Mouse (Mus musculus): Measurements from ENCODE around the gene Tanc2.

GRCm38 (mm10) chr11:105952911-105953386 is 363.2 kb downstream of the Tanc2 start, which contains the start of gene Cyb561:
- TF ChIP-seq CTCF (IDR thresholded peaks at IDR 0.05; ENCODE audit: extremely low read depth, insufficient read depth, insufficient read length, insufficient replicate concordance) (no peak), POLR2A (IDR thresholded peaks at IDR 0.05; ENCODE audit: low read depth, low read length) (no peak)

Data from spleen, adult 2 months (tissue).